Mouse (Mus musculus): ENCODE data around the gene Fhad1. TPM values are rescaled to one million over a fixed set of nuclear protein-coding genes. Genes with fewer than 3 reads are reported as not detected.

The Fhad1 gene
- polyA plus RNA-seq (2014; fragmentation: Nextera tagmentation; extraction: Ambion mirVana) = 4.7 and 5.2 TPM in 2 replicates

DNA sequence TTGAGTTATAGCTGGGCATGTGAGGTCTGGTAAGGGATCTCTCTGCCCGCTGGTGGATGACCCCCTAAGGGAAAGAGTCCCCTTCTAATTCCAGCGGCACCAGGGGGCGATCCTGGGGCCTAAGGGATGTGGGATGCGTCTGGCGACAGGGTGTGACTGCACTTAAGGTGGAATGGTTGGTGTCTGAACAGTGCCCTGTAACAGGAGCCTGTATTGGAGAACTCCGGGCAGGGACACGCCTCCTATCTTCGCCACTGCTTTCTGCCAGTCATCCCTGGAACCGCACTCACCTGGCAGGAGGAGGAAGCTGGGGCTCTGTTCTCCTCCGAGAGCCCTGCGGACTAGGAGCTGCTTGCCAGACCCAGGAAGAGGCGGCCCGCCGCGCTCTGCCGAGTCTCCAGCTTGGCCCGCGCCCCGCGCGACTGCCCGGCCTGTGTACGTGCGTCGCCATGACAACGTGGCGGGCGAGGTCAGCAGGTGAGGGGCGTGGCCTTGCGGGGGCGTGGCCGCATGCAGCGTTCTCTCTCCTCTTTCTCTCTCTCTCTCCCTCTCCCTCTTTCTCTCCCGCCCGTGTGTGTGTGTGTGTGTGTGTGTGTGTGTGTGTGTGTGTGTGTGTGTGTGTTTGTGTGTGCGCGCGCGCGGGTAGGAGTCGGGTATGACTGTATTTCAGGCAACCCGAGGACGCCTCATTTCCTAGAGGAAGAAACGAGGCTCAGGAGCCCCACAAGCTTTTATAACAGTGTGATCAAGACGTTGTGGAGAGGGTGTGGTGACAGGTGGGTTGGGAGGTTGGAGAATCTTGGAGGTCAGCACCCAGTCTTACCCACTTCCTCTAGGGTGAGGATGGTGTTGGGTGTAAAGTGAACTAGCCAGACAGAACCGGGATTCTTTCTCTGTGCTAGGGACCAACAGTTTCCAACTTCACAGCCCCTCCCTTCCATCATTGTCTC, at the start of gene Fhad1:
Gene Fhad1 (minus strand): TSS at position 424 of the 950 bp plus-strand sequence.
- H3K9ac ChIP-seq (replicated peaks; ENCODE audit: low read depth, low read length) = peak within 1 kb of the TSS; percentile 8
- H3K4me2 ChIP-seq (ENCODE audit: low read depth, low read length) = peak within 1 kb of the TSS; percentile 80
- H3K4me1 ChIP-seq (ENCODE audit: control insufficient read depth, insufficient read depth, low read length) = peaks cover 9% of the 10 kb centered on the region; the same call in 1 of the 2 replicates
- H3K36me3 ChIP-seq (ENCODE audit: control insufficient read depth, insufficient read depth, low read length) = no peaks in the 10 kb centered on the region
- H3K27me3 ChIP-seq (ENCODE audit: control insufficient read depth, insufficient read depth, low read length) = no peaks in the 10 kb centered on the region
- peak within 1 kb of the TSS; percentile 39 for H3K4me3 ChIP-seq (ENCODE audit: low read depth, low read length)
- 1% methylated on average over 41 of the region's 46 CpGs for WGBS
- H3K27ac ChIP-seq (ENCODE audit: low read depth, low read length) = no peak within 1 kb of the TSS; the same call in 1 of the 2 replicates
- peak; percentile 83 for ATAC-seq (ENCODE audit: low read depth)
- H3K9me3 ChIP-seq (ENCODE audit: control insufficient read depth, low read length) = no peaks in the 10 kb centered on the region

GRCm38 (mm10) chr4:142063057-142063534, 48.2 kb upstream of the Fhad1 start:
- ATAC-seq (ENCODE audit: low read depth) = no peak
- no peaks in the 10 kb centered on the region for H3K9me3 ChIP-seq (ENCODE audit: control insufficient read depth, low read length)
- no peaks in the 10 kb centered on the region for H3K36me3 ChIP-seq (ENCODE audit: control insufficient read depth, insufficient read depth, low read length)
- H3K4me3 ChIP-seq (ENCODE audit: low read depth, low read length) = no peak overlapping the region
- H3K27me3 ChIP-seq (ENCODE audit: control insufficient read depth, insufficient read depth, low read length) = no peaks in the 10 kb centered on the region
- no peak overlapping the region for H3K4me2 ChIP-seq (ENCODE audit: low read depth, low read length)
- no peak overlapping the region for H3K9ac ChIP-seq (replicated peaks; ENCODE audit: low read depth, low read length)
- no peak overlapping the region for H3K27ac ChIP-seq (ENCODE audit: low read depth, low read length)
- peaks cover 4% of the 10 kb centered on the region; the same call in 1 of the 2 replicates for H3K4me1 ChIP-seq (ENCODE audit: control insufficient read depth, insufficient read depth, low read length)
- 86% methylated on average over 8 of the region's 8 CpGs for WGBS

DNA sequence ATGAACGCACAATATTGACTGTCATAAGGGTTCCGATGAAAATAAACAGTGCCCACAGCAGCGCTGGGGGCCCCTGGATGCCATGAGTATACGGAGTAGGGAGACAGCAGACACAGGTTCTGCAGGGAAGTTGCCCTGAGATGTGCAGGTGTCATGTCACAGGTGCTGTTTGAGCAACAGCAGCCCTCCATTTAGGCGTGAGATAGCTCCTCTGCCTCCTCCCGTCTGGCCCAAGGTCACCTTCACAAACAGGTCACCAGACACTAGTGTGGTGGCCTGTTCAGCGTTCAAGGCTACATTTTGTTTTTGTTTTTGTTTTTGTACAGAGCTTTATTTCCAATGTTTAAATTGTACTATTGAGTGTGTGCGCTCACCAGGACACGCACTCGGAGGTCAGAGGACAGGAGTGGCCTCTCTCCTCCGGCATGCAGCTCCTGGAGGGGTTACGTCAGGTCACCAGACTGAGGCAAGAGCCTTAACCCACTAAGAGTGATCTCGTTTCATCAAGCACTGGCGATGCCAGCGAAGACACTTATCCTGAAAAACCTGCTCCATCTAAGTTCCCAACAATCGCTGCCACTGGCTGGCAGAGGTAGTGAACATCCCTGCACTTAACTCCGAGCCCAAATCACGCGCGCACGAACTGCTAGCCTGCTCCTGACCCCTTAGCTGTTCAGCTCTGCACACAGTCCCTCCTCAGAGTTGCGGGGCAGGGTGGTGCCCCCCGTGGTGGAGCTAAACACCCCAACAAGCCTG, 46.8 kb upstream of the Fhad1 start:
- Histone ChIP-seq H3K4me1 (ENCODE audit: control insufficient read depth, insufficient read depth, low read length) (peaks cover 4% of the 10 kb centered on the region; the same call in 1 of the 2 replicates), H3K4me2 (ENCODE audit: low read depth, low read length) (no peak overlapping the region), H3K9ac (replicated peaks; ENCODE audit: low read depth, low read length) (no peak overlapping the region), H3K9me3 (ENCODE audit: control insufficient read depth, low read length) (no peaks in the 10 kb centered on the region), H3K27ac (ENCODE audit: low read depth, low read length) (no peak overlapping the region), H3K36me3 (ENCODE audit: control insufficient read depth, insufficient read depth, low read length) (no peaks in the 10 kb centered on the region), H3K27me3 (ENCODE audit: control insufficient read depth, insufficient read depth, low read length) (no peaks in the 10 kb centered on the region), H3K4me3 (ENCODE audit: low read depth, low read length) (no peak overlapping the region)
- no peak for ATAC-seq (ENCODE audit: low read depth)
- WGBS = 76% methylated on average over 23 of the region's 23 CpGs

DNA sequence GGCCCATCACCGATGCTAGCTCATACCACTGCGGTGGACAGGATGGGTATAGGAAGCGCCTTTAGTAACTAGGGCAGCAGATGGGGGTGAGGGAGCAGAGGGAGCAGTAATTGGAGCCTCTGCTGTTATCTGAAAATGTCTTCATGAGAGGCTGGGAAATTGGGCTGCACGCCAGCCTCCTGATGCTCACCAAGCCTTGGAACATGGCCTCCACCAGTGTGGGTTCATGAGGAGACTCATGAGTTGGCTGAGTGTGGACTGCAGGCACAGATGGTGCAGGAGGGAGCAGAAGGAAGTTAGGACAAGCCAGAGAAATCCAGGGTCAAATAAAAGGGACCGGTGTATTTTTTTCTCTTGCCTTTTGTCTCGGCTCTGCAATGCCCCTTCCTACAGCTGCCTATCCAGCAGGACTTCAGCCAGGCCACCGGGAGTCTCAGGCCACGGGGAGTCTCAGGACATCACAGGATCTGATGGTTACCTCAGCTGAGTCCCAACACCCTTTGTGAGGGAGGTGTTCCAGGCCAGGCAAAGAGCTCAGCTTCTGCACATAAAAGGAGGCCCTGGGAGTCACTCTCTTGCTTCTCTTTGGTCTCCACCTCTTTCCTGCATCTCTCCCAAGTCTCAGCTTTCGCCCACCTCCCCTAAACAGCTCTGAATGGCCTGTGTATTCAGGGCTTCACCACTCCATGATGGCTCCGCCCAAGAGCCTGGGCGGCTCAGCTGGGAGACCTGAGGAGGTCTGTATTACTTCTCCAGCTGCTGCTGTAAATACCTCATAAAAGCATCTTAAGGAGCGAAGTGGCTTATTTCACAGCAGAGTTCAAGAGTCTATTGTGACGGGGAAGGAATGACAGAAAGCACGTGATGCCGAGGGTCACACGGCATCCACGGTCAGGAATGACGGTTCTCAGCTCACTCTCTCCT, 45.8 kb upstream of the Fhad1 start:
- Histone ChIP-seq H3K4me2 (ENCODE audit: low read depth, low read length) (no peak overlapping the region), H3K4me3 (ENCODE audit: low read depth, low read length) (no peak overlapping the region), H3K27me3 (ENCODE audit: control insufficient read depth, insufficient read depth, low read length) (no peaks in the 10 kb centered on the region), H3K9me3 (ENCODE audit: control insufficient read depth, low read length) (no peaks in the 10 kb centered on the region), H3K36me3 (ENCODE audit: control insufficient read depth, insufficient read depth, low read length) (no peaks in the 10 kb centered on the region), H3K9ac (replicated peaks; ENCODE audit: low read depth, low read length) (no peak overlapping the region), H3K4me1 (ENCODE audit: control insufficient read depth, insufficient read depth, low read length) (no peaks in the 10 kb centered on the region), H3K27ac (ENCODE audit: low read depth, low read length) (no peak overlapping the region)
- ATAC-seq (ENCODE audit: low read depth) = no peak
- WGBS = 30% methylated on average over 18 of the region's 18 CpGs

DNA sequence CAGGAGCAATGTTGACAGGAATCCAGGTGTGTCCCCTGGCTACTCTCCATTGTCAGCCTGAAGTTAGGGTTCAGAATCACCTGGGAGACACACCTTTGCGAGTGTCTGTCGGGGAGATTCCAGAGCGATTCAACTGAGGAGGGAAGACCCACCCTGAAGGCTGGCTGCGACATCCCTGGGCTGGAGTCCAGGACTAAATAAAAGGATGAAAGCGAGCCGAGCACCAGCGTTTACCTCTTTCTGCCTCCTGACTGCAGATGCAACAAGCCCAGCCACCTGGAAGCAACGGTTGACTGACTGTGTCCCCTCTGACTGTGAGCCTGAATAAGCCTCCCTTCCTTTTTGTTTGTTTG, 44.9 kb upstream of the Fhad1 start:
- no peaks in the 10 kb centered on the region for H3K4me1 ChIP-seq (ENCODE audit: control insufficient read depth, insufficient read depth, low read length)
- H3K9me3 ChIP-seq (ENCODE audit: control insufficient read depth, low read length) = no peaks in the 10 kb centered on the region
- H3K27me3 ChIP-seq (ENCODE audit: control insufficient read depth, insufficient read depth, low read length) = no peaks in the 10 kb centered on the region
- H3K36me3 ChIP-seq (ENCODE audit: control insufficient read depth, insufficient read depth, low read length) = no peaks in the 10 kb centered on the region
- no peak overlapping the region for H3K27ac ChIP-seq (ENCODE audit: low read depth, low read length)
- ATAC-seq (ENCODE audit: low read depth) = no peak
- 87% methylated on average over 8 of the region's 8 CpGs for WGBS
- no peak overlapping the region for H3K4me2 ChIP-seq (ENCODE audit: low read depth, low read length)
- H3K4me3 ChIP-seq (ENCODE audit: low read depth, low read length) = no peak overlapping the region
- no peak overlapping the region for H3K9ac ChIP-seq (replicated peaks; ENCODE audit: low read depth, low read length)

DNA sequence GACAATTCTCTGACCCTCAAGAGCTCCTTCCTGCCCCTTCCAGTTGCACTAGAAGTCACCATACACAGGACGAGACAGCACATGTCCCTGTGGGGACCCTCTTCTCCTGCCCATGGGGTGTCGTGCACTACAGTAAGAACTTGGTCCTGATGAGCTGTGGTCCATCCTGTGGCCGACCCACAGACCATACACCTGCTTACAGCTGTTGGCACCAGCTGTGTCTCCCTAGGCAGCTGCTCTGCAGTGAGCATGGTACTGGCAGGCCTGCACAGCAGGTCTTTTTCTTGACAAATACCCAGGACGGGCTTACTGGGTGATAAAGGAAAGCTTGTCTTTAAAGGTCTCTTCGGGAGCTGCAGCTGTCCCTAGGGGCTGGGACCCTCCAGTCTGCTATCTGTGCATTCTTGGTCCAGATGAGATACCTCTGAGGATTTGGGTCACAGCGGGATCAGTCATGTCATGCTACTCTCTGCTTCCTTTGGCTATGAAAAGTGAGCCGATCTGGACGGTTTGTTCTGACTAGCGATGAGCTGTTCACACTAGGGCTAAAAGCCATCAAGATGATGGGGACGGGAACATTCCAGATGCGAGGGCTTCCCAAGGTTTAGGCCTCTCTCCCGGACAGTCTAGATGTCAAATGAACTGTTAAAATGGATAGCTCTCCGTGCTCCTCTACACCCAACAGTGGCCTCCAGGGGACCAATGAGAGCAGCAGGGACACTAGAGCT, 44.4 kb upstream of the Fhad1 start:
- no peak for ATAC-seq (ENCODE audit: low read depth)
- Histone ChIP-seq H3K9me3 (ENCODE audit: control insufficient read depth, low read length) (no peaks in the 10 kb centered on the region), H3K36me3 (ENCODE audit: control insufficient read depth, insufficient read depth, low read length) (no peaks in the 10 kb centered on the region), H3K4me3 (ENCODE audit: low read depth, low read length) (no peak overlapping the region), H3K9ac (replicated peaks; ENCODE audit: low read depth, low read length) (no peak overlapping the region), H3K4me1 (ENCODE audit: control insufficient read depth, insufficient read depth, low read length) (no peaks in the 10 kb centered on the region), H3K27ac (ENCODE audit: low read depth, low read length) (no peak overlapping the region), H3K4me2 (ENCODE audit: low read depth, low read length) (no peak overlapping the region), H3K27me3 (ENCODE audit: control insufficient read depth, insufficient read depth, low read length) (no peaks in the 10 kb centered on the region)
- 79% methylated on average over 13 of the region's 13 CpGs for WGBS

GRCm38 (mm10) chr4:142057529-142058216, 42.8 kb upstream of the Fhad1 start:
- no peaks in the 10 kb centered on the region for H3K27me3 ChIP-seq (ENCODE audit: control insufficient read depth, insufficient read depth, low read length)
- 0 out of 2 replicates have a peak, but pooled peaks have one; percentile 44 for ATAC-seq (ENCODE audit: low read depth)
- H3K4me3 ChIP-seq (ENCODE audit: low read depth, low read length) = no peak overlapping the region
- H3K36me3 ChIP-seq (ENCODE audit: control insufficient read depth, insufficient read depth, low read length) = no peaks in the 10 kb centered on the region
- no peak overlapping the region for H3K9ac ChIP-seq (replicated peaks; ENCODE audit: low read depth, low read length)
- no peak overlapping the region for H3K4me2 ChIP-seq (ENCODE audit: low read depth, low read length)
- WGBS = 80% methylated on average over 22 of the region's 22 CpGs
- H3K4me1 ChIP-seq (ENCODE audit: control insufficient read depth, insufficient read depth, low read length) = no peaks in the 10 kb centered on the region
- no peaks in the 10 kb centered on the region for H3K9me3 ChIP-seq (ENCODE audit: control insufficient read depth, low read length)
- no peak overlapping the region for H3K27ac ChIP-seq (ENCODE audit: low read depth, low read length)
